Mouse (Mus musculus) forebrain, embryonic 16.5 days (tissue): Measurements from ENCODE around the gene Gm7168. TPM values are rescaled to one million over a fixed set of nuclear protein-coding genes. Genes with fewer than 3 reads are reported as not detected.
"Not testable (repeated sequence)": the region's sequence is repeated elsewhere in the genome, so short reads cannot be mapped to it uniquely, and the experiment has no call there.

Experiments used
- ATAC-seq: fragments of 200-750 bp; cut with Nextera tagmentation; 2 replicates; pipeline ENCODE4 v1.8.0; 2017; ENCODE audit warnings: mild to moderate bottlenecking, moderate library complexity
- H3K27ac ChIP-seq: fragments of 300-500 bp; sonication (generic); 2 replicates; pipeline ENCODE4 v1.5.1; 2014; ENCODE audit warnings: low read length, control low read depth
- H3K27me3 ChIP-seq: fragments of 300-500 bp; sonication (generic); replicated peaks from 2 replicates; pipeline ENCODE4 v1.6.1; 2014; ENCODE audit warnings: low read length; ENCODE audit not compliant: control insufficient read depth, insufficient read depth
- H3K36me3 ChIP-seq: fragments of 300-500 bp; sonication (generic); 2 replicates; pipeline ENCODE4 v1.6.1; 2014; ENCODE audit not compliant: control insufficient read depth, insufficient read depth
- H3K4me1 ChIP-seq: fragments of 300-500 bp; sonication (generic); replicated peaks from 2 replicates; pipeline ENCODE4 v1.6.1; 2014; ENCODE audit warnings: low read length; ENCODE audit not compliant: control insufficient read depth, insufficient read depth
- H3K4me2 ChIP-seq: fragments of 300-500 bp; sonication (generic); 2 replicates; pipeline ENCODE4 v1.6.1; 2014; ENCODE audit warnings: mild to moderate bottlenecking, low read length, control low read depth
- H3K4me3 ChIP-seq: fragments of 300-500 bp; sonication (generic); replicated peaks from 2 replicates; pipeline ENCODE4 v1.5.1; 2014; ENCODE audit warnings: mild to moderate bottlenecking, low read length, control low read depth
- H3K9ac ChIP-seq: fragments of 300-500 bp; sonication (generic); replicated peaks from 2 replicates; pipeline ENCODE4 v1.6.1; 2014; ENCODE audit warnings: low read depth, low read length, control low read depth
- H3K9me3 ChIP-seq: fragments of 300-500 bp; sonication (generic); 2 replicates; pipeline ENCODE4 v1.6.1; 2016; ENCODE audit warnings: low read length; ENCODE audit not compliant: control insufficient read depth
- WGBS: fragments of 180-500 bp; shearing (Covaris S2); extraction: QIAGEN DNeasy Blood & Tissue Kit; methylation state at CpG from one replicate; pipeline ENCODE4 v1.1.7; 2014; 5-methylcytosine and 5-hydroxymethylcytosine counted together
- polyA plus RNA-seq: library from polyadenylated mRNA; unstranded; fragments of >200 nt; fragmentation: Nextera tagmentation; extraction: Ambion mirVana; gene quantifications from 2 replicates; pipeline ENCODE4 v1.2.1, GENCODE M21; 2015

The Gm7168 gene
- polyA plus RNA-seq, 1 experiment from 2014 or later, result not detected

- WGBS, result 98% methylated on average over 2 of the region's 2 CpGs
- H3K9me3 ChIP-seq, result no peaks in the 10 kb centered on the region
- no peak overlapping the region for H3K9ac ChIP-seq
- no peaks in the 10 kb centered on the region for H3K36me3 ChIP-seq
- H3K4me1 ChIP-seq, result no peaks in the 10 kb centered on the region
- no peaks in the 10 kb centered on the region for H3K27me3 ChIP-seq
- H3K4me3 ChIP-seq, result no peak overlapping the region
- no peak overlapping the region for H3K4me2 ChIP-seq
- no peak for ATAC-seq
- no peak overlapping the region for H3K27ac ChIP-seq
Measured at GRCm38 (mm10) chr17:13924588-13924987, 23.6 kb upstream of the Gm7168 start.

GRCm38 (mm10) chr17:13925931-13926330 lies 22.2 kb upstream of the Gm7168 start:
- Histone ChIP-seq H3K4me3 (no peak overlapping the region), H3K4me1 (no peaks in the 10 kb centered on the region), H3K9me3 (no peaks in the 10 kb centered on the region), H3K27me3 (no peaks in the 10 kb centered on the region), H3K36me3 (no peaks in the 10 kb centered on the region), H3K9ac (no peak overlapping the region), H3K4me2 (no peak overlapping the region), H3K27ac (no peak overlapping the region)
- 57% methylated on average over 3 of the region's 3 CpGs for WGBS
- ATAC-seq, result no peak

- no peaks in the 10 kb centered on the region for H3K27me3 ChIP-seq
- 90% methylated on average over 9 of the region's 9 CpGs for WGBS
- H3K27ac ChIP-seq, result no peak overlapping the region
- H3K9ac ChIP-seq, result no peak overlapping the region
- H3K4me3 ChIP-seq, result no peak overlapping the region
- H3K4me1 ChIP-seq, result no peaks in the 10 kb centered on the region
- ATAC-seq, result no peak
- no peaks in the 10 kb centered on the region for H3K9me3 ChIP-seq
- no peaks in the 10 kb centered on the region for H3K36me3 ChIP-seq
- H3K4me2 ChIP-seq, result no peak overlapping the region
Measured at GRCm38 (mm10) chr17:13930421-13930820, 17.8 kb upstream of the Gm7168 start.

GRCm38 (mm10) chr17:13935364-13935763 lies 12.8 kb upstream of the Gm7168 start:
- WGBS, result 94% methylated on average over 2 of the region's 2 CpGs
- not testable (repeated sequence) for H3K27me3 ChIP-seq, ATAC-seq, H3K4me2 ChIP-seq, H3K4me3 ChIP-seq, H3K27ac ChIP-seq, H3K4me1 ChIP-seq, H3K9ac ChIP-seq, H3K36me3 ChIP-seq, H3K9me3 ChIP-seq

- Histone ChIP-seq H3K9me3 (no peaks in the 10 kb centered on the region), H3K4me1 (no peaks in the 10 kb centered on the region), H3K9ac (no peak overlapping the region), H3K4me2 (no peak overlapping the region), H3K27me3 (no peaks in the 10 kb centered on the region), H3K4me3 (no peak overlapping the region), H3K36me3 (no peaks in the 10 kb centered on the region), H3K27ac (no peak overlapping the region)
- WGBS, result 94% methylated on average over 4 of the region's 4 CpGs
- no peak for ATAC-seq
Measured at GRCm38 (mm10) chr17:13937787-13938186, 10.4 kb upstream of the Gm7168 start.

- Histone ChIP-seq H3K27ac (no peak overlapping the region), H3K36me3 (no peaks in the 10 kb centered on the region), H3K9ac (no peak overlapping the region), H3K4me3 (no peak overlapping the region), H3K4me1 (no peaks in the 10 kb centered on the region), H3K9me3 (no peaks in the 10 kb centered on the region), H3K4me2 (no peak overlapping the region), H3K27me3 (no peaks in the 10 kb centered on the region)
- no peak for ATAC-seq
- WGBS, result 88% methylated on average over 3 of the region's 3 CpGs
Measured at GRCm38 (mm10) chr17:13938652-13939051, 9.5 kb upstream of the Gm7168 start.

- ATAC-seq, H3K27me3 ChIP-seq, H3K4me2 ChIP-seq, H3K9ac ChIP-seq, H3K4me3 ChIP-seq, H3K27ac ChIP-seq, H3K36me3 ChIP-seq, H3K9me3 ChIP-seq, H3K4me1 ChIP-seq: not testable (repeated sequence)
- 89% methylated on average over 2 of the region's 2 CpGs for WGBS
Measured at GRCm38 (mm10) chr17:13939231-13939630, 8.9 kb upstream of the Gm7168 start.

GRCm38 (mm10) chr17:13940487-13940886 lies 7.7 kb upstream of the Gm7168 start:
- H3K9me3 ChIP-seq, result no peaks in the 10 kb centered on the region
- no peaks in the 10 kb centered on the region for H3K4me1 ChIP-seq
- ATAC-seq, result no peak
- no peak overlapping the region for H3K9ac ChIP-seq
- WGBS, result 77% methylated on average over 1 of the region's 1 CpGs
- no peaks in the 10 kb centered on the region for H3K36me3 ChIP-seq
- no peak overlapping the region for H3K4me2 ChIP-seq
- no peak overlapping the region for H3K4me3 ChIP-seq
- H3K27ac ChIP-seq, result no peak overlapping the region
- no peaks in the 10 kb centered on the region for H3K27me3 ChIP-seq

- not testable (repeated sequence) for H3K27ac ChIP-seq, H3K4me1 ChIP-seq, H3K4me3 ChIP-seq, H3K27me3 ChIP-seq, ATAC-seq, H3K9ac ChIP-seq, H3K36me3 ChIP-seq, H3K4me2 ChIP-seq, H3K9me3 ChIP-seq
- WGBS, result 74% methylated on average over 1 of the region's 1 CpGs
Measured at GRCm38 (mm10) chr17:13951570-13951969, 3.4 kb downstream of the Gm7168 start.

- H3K4me2 ChIP-seq, ATAC-seq, H3K36me3 ChIP-seq, H3K27ac ChIP-seq, H3K9ac ChIP-seq, H3K27me3 ChIP-seq, H3K4me1 ChIP-seq, H3K9me3 ChIP-seq, H3K4me3 ChIP-seq: not testable (repeated sequence)
- 64% methylated on average over 1 of the region's 2 CpGs for WGBS
Measured at GRCm38 (mm10) chr17:13958129-13958528, 10.0 kb downstream of the Gm7168 start.
